In the genomic region with DNA sequence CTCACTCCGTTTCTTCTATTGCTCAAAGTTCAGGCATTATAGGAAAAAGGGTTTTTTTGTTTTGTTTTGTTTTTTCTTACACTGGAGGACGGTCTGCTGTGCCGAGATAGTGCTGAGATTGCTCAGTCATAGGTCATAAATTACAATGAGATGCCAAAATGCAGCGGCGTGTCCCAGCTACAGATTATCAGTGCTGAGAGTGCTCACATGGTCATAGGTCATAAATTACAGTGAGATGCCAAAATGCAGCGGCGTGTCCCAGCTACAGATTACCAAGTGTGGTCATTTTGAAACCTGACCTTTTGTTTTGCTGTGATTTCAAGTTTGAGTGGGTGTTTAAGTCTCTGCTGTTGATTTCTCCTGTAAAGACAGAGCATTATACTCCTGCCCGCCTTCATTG, we compare ENCODE assay signal across 17 mouse cellular contexts. TPM values are rescaled to one million over a fixed set of nuclear protein-coding genes. Genes with fewer than 3 reads are reported as not detected.
A peak's percentile ranks its signal among the peaks of the same experiment; 100 is the strongest.
DNase-seq lines count a peak whose midpoint lies in the region; ATAC-seq and TF ChIP-seq lines count a peak whose summit lies in the region.
"Had no signal": no experiment of that assay in that cellular context is flagged by ENCODE, and none has a peak within 500 bp of the region (broad histone marks: within the 10 kb centered on the region; RNA-seq: fewer than 3 reads in every experiment).

No protein-coding gene starts in this region.

- no peak overlapping the region for H3K9ac ChIP-seq in lung, embryonic 14.5 days
- H3K9ac ChIP-seq in forebrain, embryonic 12.5 days, result no peak overlapping the region
- H3K9ac ChIP-seq: heart, embryonic 13.5 days; limb, embryonic 13.5 days; liver, postnatal 0 days had no signal

- peaks cover 29% of the 10 kb centered on the region for H3K36me3 ChIP-seq in lung, embryonic 14.5 days (ENCODE audit: insufficient read depth)
- H3K36me3 ChIP-seq in forebrain, embryonic 12.5 days (replicated peaks), result peaks cover 19% of the 10 kb centered on the region

- no peak overlapping the region for H3K4me3 ChIP-seq in lung, embryonic 14.5 days (ENCODE audit: low read depth, low read length)
- no peak overlapping the region for H3K4me3 ChIP-seq in lung, adult 2 months (replicated peaks; ENCODE audit: extremely low read depth, low read depth, low read length)
- no peak overlapping the region for H3K4me3 ChIP-seq in forebrain, embryonic 12.5 days (replicated peaks)
- H3K4me3 ChIP-seq: forebrain, embryonic 10.5 days; heart, embryonic 13.5 days; layer of hippocampus, adult 2 months; limb, embryonic 13.5 days; megakaryocyte, embryonic 14.5 days had no signal

- ATAC-seq in lung, embryonic 14.5 days (ENCODE audit: insufficient read depth), result peak; percentile 56
- ATAC-seq in forebrain, embryonic 12.5 days (ENCODE audit: low FRiP score), result no peak
- ATAC-seq: inflammation-experienced regulatory T-cells, adult 6 months; liver, postnatal 0 days had no signal

- WGBS in lung, embryonic 14.5 days, result 51% methylated on average over 8 of the region's 8 CpGs
- WGBS in lung, adult 2 months, result 67% methylated on average over 8 of the region's 8 CpGs
- WGBS in forebrain, embryonic 12.5 days, result 92% methylated on average over 8 of the region's 8 CpGs

- no peak for TF ChIP-seq CTCF in lung, embryonic 14.5 days (IDR thresholded peaks at IDR 0.05; ENCODE audit: low read depth)
- TF ChIP-seq CTCF in lung, adult 2 months (IDR thresholded peaks at IDR 0.05; ENCODE audit: insufficient read depth, low read length), result no peak

- no peak overlapping the region for H3K4me2 ChIP-seq in lung, embryonic 14.5 days
- no peak overlapping the region for H3K4me2 ChIP-seq in forebrain, embryonic 12.5 days
- H3K4me2 ChIP-seq: heart, embryonic 13.5 days; limb, embryonic 13.5 days had no signal

- no peaks in the 10 kb centered on the region for H3K27me3 ChIP-seq in lung, embryonic 14.5 days (ENCODE audit: insufficient read depth, low read length)
- H3K27me3 ChIP-seq in forebrain, embryonic 12.5 days, result no peaks in the 10 kb centered on the region
- H3K27me3 ChIP-seq: heart, embryonic 13.5 days; limb, embryonic 13.5 days; megakaryocyte, embryonic 14.5 days had no signal

- H3K9me3 ChIP-seq in lung, embryonic 14.5 days (ENCODE audit: low read depth, low read length), result no peaks in the 10 kb centered on the region
- H3K9me3 ChIP-seq in forebrain, embryonic 12.5 days, result no peaks in the 10 kb centered on the region
- H3K9me3 ChIP-seq: forebrain, embryonic 10.5 days; heart, embryonic 13.5 days; limb, embryonic 13.5 days; megakaryocyte, embryonic 14.5 days had no signal

- H3K4me1 ChIP-seq in lung, embryonic 14.5 days (ENCODE audit: insufficient read depth), result no peaks in the 10 kb centered on the region
- H3K4me1 ChIP-seq in lung, adult 2 months (ENCODE audit: control insufficient read depth, insufficient read depth, low read length), result 0 out of 2 replicates have a peak, but pooled peaks cover 2% of the 10 kb centered on the region
- no peaks in the 10 kb centered on the region for H3K4me1 ChIP-seq in forebrain, embryonic 12.5 days
- H3K4me1 ChIP-seq: forebrain, embryonic 10.5 days; heart, embryonic 13.5 days; limb, embryonic 13.5 days had no signal

- H3K27ac ChIP-seq in lung, embryonic 14.5 days (ENCODE audit: low read depth), result no peak overlapping the region
- H3K27ac ChIP-seq in forebrain, embryonic 12.5 days, result no peak overlapping the region
- H3K27ac ChIP-seq: forebrain, embryonic 10.5 days; heart, embryonic 13.5 days; layer of hippocampus, adult 2 months; limb, embryonic 13.5 days had no signal

- peak; percentile 61 for DNase-seq in lung, embryonic 14.5 days
- no peak for DNase-seq in lung, adult 2 months
- peak; percentile 84 for DNase-seq in adipocyte (ENCODE audit: low spot score)
- DNase-seq in adrenal gland, postnatal 36 days, result peak; percentile 65 to 69
- DNase-seq in kidney, postnatal 36 days, result peak; percentile 28 to 41
- DNase-seq in retina, postnatal 1 day, result no peak
- no peak for DNase-seq in cerebellum, postnatal 25 days
- DNase-seq: cerebellum, adult 11 months; liver, postnatal 0 days; thymus, adult 2 months had no signal

- no peak for TF ChIP-seq POLR2A in lung, adult 2 months (IDR thresholded peaks at IDR 0.05; ENCODE audit: borderline replicate concordance, extremely low read depth, low read depth, low read length)

RNA-seq across cellular contexts. Expression of gene Lrch3, which starts 7.2 kb away (rescaled TPM):
- polyA plus RNA-seq in lung, embryonic 14.5 days (2014; fragmentation: Nextera tagmentation; extraction: Ambion mirVana), result 26.6 and 26.9 TPM in 2 replicates
- 28.7 and 40.3 TPM in 2 replicates for polyA plus RNA-seq in lung, adult 2 months (2012; rRNA removed)
- total RNA-seq in adrenal gland, postnatal 36 days (2021), result 10 to 100 TPM; 30.5 to 34.4 TPM
- polyA plus RNA-seq in forebrain, embryonic 12.5 days (2016; fragmentation: Nextera tagmentation; extraction: Ambion mirVana), result 46.5 and 49.4 TPM in 2 replicates

RNA-seq across cellular contexts. Expression of gene Rubcn, which starts 29.2 kb away (rescaled TPM):
- polyA plus RNA-seq in lung, embryonic 14.5 days (2014; fragmentation: Nextera tagmentation; extraction: Ambion mirVana), result 18.2 and 18.6 TPM in 2 replicates
- 34.3 and 47.6 TPM in 2 replicates for polyA plus RNA-seq in lung, adult 2 months (2012; rRNA removed)
- 10 to 100 TPM; 26.7 to 29.9 TPM for total RNA-seq in adrenal gland, postnatal 36 days (2021)
- polyA plus RNA-seq in forebrain, embryonic 12.5 days (2016; fragmentation: Nextera tagmentation; extraction: Ambion mirVana), result 26.5 and 27.4 TPM in 2 replicates

RNA-seq across cellular contexts. Expression of gene Fyttd1, which starts 29.4 kb away (rescaled TPM):
- 133 and 134 TPM in 2 replicates for polyA plus RNA-seq in lung, embryonic 14.5 days (2014; fragmentation: Nextera tagmentation; extraction: Ambion mirVana)
- 8.4 and 8.9 TPM in 2 replicates for polyA plus RNA-seq in lung, adult 2 months (2012; rRNA removed)
- total RNA-seq in adrenal gland, postnatal 36 days (2021), result 100 to 1,000 TPM; 104 to 118 TPM
- 122 and 125 TPM in 2 replicates for polyA plus RNA-seq in forebrain, embryonic 12.5 days (2016; fragmentation: Nextera tagmentation; extraction: Ambion mirVana)

Comparison
In these comparisons a context has a peak if more than half of its experiments do, and no peak if none do; other contexts are left out.
1. DNase-seq: peak in lung, embryonic 14.5 days (single experiment), adipocyte (single experiment), adrenal gland, postnatal 36 days (2 of 2) and kidney, postnatal 36 days (2 of 2); none in lung, adult 2 months (single experiment), retina, postnatal 1 day (single experiment) and cerebellum, postnatal 25 days (0 of 2).
2. RNA of gene Fyttd1, which starts 29.4 kb away (polyA plus RNA-seq): 133 to 134 TPM in lung, embryonic 14.5 days and 122 to 125 TPM in forebrain, embryonic 12.5 days; 8.4 to 8.9 TPM in lung, adult 2 months; every median in the first group is over 10 times any median in the second.